Mouse (Mus musculus): Measurements from ENCODE around the gene AW822073. TPM values are rescaled to one million over a fixed set of nuclear protein-coding genes. Genes with fewer than 3 reads are reported as not detected.

Gene AW822073
- not detected for total RNA-seq (2023)

GRCm38 (mm10) chr10:58224827-58225785 is at the start of gene AW822073:
Gene AW822073, minus strand, starts transcription at chr10:58224930.

DNA sequence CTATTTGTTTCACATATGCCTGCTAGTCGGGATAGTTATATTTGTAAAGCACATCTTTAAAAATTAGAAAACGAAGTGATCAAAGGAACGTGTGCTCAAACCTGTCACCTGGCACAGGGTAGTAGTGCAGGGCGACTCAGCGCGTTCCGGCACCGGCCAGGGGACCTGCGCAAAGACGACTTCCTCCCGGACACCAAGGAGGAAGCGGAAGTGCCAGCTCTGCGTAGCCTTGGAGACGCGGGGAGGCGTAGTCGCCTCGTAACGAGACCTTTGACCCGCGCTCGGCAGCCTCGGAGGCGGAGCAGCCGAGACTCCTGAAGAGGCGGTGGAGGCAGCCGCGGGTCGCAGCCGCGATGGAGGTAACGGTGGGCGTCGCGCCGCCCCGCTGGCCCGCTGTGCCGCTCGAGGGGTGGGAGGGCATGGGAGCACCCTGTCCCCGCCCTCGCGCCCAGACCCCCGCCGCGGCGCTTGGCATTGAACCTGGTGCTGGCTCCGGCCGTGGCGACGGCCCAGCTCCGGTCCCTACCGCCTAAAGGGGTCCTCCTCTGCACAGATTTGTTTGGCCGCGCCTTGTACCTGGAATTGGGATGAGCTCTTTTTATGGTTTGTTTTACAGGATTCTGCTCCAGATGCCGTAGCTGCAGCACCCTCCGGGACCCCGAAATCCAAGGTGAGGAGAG is 30.6 kb upstream of the AW822073 start, which contains the start of gene Gcc2:
Gcc2 (plus strand) TSS at position 285 of the 680 bp plus-strand sequence.

DNA sequence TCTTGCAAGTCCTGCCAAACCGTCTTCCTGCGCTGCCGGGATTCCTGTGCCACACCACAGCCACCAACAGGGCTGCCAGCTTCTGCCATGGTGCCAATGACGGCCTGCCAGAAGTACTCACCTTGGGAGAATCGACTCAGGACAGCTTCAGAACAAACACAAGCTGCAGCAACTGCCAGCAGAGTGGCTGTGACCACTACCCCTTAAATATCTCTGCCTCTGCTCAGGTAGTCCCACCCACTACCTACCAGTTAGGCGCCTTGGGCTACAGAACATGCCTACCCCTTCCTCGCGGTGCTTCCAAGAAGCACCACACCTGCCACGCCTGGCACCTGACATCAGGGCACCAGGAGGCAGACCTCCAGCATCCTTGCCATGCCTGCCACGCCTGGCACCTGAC is 11.9 kb upstream of the AW822073 start, which contains the start of gene Gm4981:
Gm4981 (minus strand) TSS at position 89 of the 400 bp plus-strand sequence.

GRCm38 (mm10) chr10:58232641-58232969 is 7.9 kb upstream of the AW822073 start, which contains the start of gene Duxf3:
Gene Duxf3, minus strand, starts transcription at chr10:58232675.

Other genes with a start within 250 kb of the AW822073 start
- not detected for gene Duxf3, start 7.7 kb upstream of the AW822073 start, total RNA-seq (2023)
- gene Gm4981, start 11.8 kb upstream of the AW822073 start, total RNA-seq (2023) = not detected
- 10 to 100 TPM; 35.9 to 45.8 TPM for gene Gcc2, start 30.6 kb upstream of the AW822073 start, total RNA-seq (2023)
- 10 to 100 TPM; 50.3 to 65.8 TPM for gene Lims1, start 98.5 kb upstream of the AW822073 start, total RNA-seq (2023)
- gene Ranbp2, start 222.0 kb upstream of the AW822073 start, total RNA-seq (2023) = 100 to 1,000 TPM; 175 to 184 TPM

All from B cell, adult 67 days (primary cell).